Comparison of ENCODE assay signal across 8 mouse cellular contexts in the genomic region with DNA sequence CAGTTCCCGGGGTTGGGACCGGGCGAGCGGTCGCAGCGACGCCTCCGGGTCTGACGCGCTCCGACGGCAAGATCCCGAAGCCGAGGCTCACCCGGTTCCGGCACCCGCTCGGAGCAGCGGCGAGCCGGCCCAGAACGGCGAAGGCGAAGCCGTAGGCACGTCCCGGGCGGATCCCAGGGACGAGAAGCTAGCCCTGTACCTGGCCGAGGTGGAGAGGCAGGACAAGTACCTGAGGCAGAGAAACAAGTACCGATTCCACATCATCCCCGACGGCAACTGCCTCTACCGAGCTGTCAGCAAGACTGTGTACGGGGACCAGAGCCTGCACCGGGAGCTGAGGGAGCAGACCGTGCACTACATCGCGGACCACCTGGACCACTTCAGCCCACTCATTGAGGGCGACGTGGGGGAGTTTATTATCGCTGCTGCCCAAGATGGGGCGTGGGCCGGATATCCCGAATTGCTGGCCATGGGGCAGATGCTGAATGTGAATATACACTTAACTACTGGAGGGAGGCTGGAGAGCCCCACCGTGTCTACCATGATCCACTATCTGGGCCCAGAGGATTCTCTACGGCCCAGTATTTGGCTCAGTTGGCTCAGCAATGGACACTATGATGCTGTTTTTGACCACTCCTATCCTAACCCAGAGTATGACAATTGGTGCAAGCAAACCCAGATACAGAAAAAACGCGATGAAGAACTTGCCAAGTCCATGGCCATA. TPM values are rescaled to one million over a fixed set of nuclear protein-coding genes. Genes with fewer than 3 reads are reported as not detected.
DNase-seq lines count a peak whose midpoint lies in the region; ATAC-seq lines count a peak whose summit lies in the region.

No protein-coding gene starts in this region.

- H3K27me3 ChIP-seq in forebrain, embryonic 13.5 days, result peaks cover 35% of the 10 kb centered on the region
- peaks cover 24% of the 10 kb centered on the region for H3K27me3 ChIP-seq in hindbrain, embryonic 12.5 days
- peaks cover 29% of the 10 kb centered on the region for H3K27me3 ChIP-seq in megakaryocyte, embryonic 14.5 days (replicated peaks)

- no peak overlapping the region for H3K27ac ChIP-seq in forebrain, embryonic 13.5 days
- H3K27ac ChIP-seq in hindbrain, embryonic 12.5 days, result no peak overlapping the region

- H3K4me1 ChIP-seq in forebrain, embryonic 13.5 days, result peaks cover 12% of the 10 kb centered on the region; the same call in 1 of the 2 replicates
- H3K4me1 ChIP-seq in hindbrain, embryonic 12.5 days, result peaks cover 11% of the 10 kb centered on the region
- peaks cover 22% of the 10 kb centered on the region for H3K4me1 ChIP-seq in megakaryocyte, embryonic 14.5 days

- peak overlapping the region; percentile 76 for H3K4me2 ChIP-seq in forebrain, embryonic 13.5 days
- peak overlapping the region; percentile 74 for H3K4me2 ChIP-seq in hindbrain, embryonic 12.5 days (replicated peaks)

- no peaks in the 10 kb centered on the region for H3K36me3 ChIP-seq in forebrain, embryonic 13.5 days (ENCODE audit: poor library complexity, severe bottlenecking)
- no peaks in the 10 kb centered on the region for H3K36me3 ChIP-seq in hindbrain, embryonic 12.5 days
- no peaks in the 10 kb centered on the region for H3K36me3 ChIP-seq in megakaryocyte, embryonic 14.5 days (replicated peaks; ENCODE audit: low read length)

- ATAC-seq in forebrain, embryonic 13.5 days, result peak; percentile 3
- ATAC-seq in hindbrain, embryonic 12.5 days (ENCODE audit: low FRiP score), result no peak

- H3K9ac ChIP-seq in forebrain, embryonic 13.5 days, result peak overlapping the region; percentile 76
- H3K9ac ChIP-seq in hindbrain, embryonic 12.5 days, result peak overlapping the region; percentile 74

- no peaks in the 10 kb centered on the region for H3K9me3 ChIP-seq in forebrain, embryonic 13.5 days (replicated peaks)
- no peaks in the 10 kb centered on the region for H3K9me3 ChIP-seq in hindbrain, embryonic 12.5 days (replicated peaks)
- peaks cover 10% of the 10 kb centered on the region for H3K9me3 ChIP-seq in megakaryocyte, embryonic 14.5 days

- WGBS in forebrain, embryonic 13.5 days, result 1% methylated on average over 49 of the region's 49 CpGs
- WGBS in hindbrain, embryonic 12.5 days, result 4% methylated on average over 49 of the region's 49 CpGs

- intact Hi-C loops in left cerebral cortex, postnatal 14 days (cut with DNase I), result loop anchor here (2.0 to 10.0 kb wide), 4 partner anchors 107 to 244 kb away; a partner anchor contains a TSS

- peak; percentile 30 to 40 for DNase-seq in CD8-positive naive resting alpha-beta T cell, adult 2 months (ENCODE audit: low read depth in 2 of 2, low spot score in 2 of 2)
- DNase-seq in adrenal gland, postnatal 36 days, result peak; percentile 6 to 32
- DNase-seq in left cerebral cortex, postnatal 14 days (ENCODE audit: low spot score in 2 of 2), result peak; percentile 13 to 28
- peak; percentile 39 for DNase-seq in right cerebral cortex, postnatal 14 days
- DNase-seq in urinary bladder, postnatal 36 days (ENCODE audit: low spot score in 2 of 2), result peak; percentile 19 to 20

- peak overlapping the region; percentile 70 for H3K4me3 ChIP-seq in forebrain, embryonic 13.5 days
- peak overlapping the region; percentile 80 for H3K4me3 ChIP-seq in hindbrain, embryonic 12.5 days
- peak overlapping the region; percentile 97 for H3K4me3 ChIP-seq in megakaryocyte, embryonic 14.5 days (replicated peaks)

RNA-seq across cellular contexts. Expression of a gene that starts 1.3 kb away (rescaled TPM):
- 1 to 10 TPM; 6.6 to 8.2 TPM for total RNA-seq in adrenal gland, postnatal 36 days (2021)
- 0.98 and 1.00 TPM in 2 replicates for polyA plus RNA-seq in forebrain, embryonic 13.5 days (2015; fragmentation: Nextera tagmentation; extraction: Ambion mirVana)
- polyA plus RNA-seq in hindbrain, embryonic 12.5 days (2016; fragmentation: Nextera tagmentation; extraction: Ambion mirVana), result 1.8 and 2.1 TPM in 2 replicates
- 10 to 100 TPM; 19.5 to 21.9 TPM for total RNA-seq in left cerebral cortex, postnatal 14 days (2021)
- 0.66 TPM in 1 of 2 replicates, not detected in the other for polyA plus RNA-seq in megakaryocyte, embryonic 14.5 days (2012; ENCODE audit: insufficient read depth, low replicate concordance)
